Mouse (Mus musculus) urinary bladder, postnatal 10 days (tissue): ENCODE data around the gene Tagln3.

Source experiments
- DNase-seq: peaks from one replicate; pipeline ENCODE4 v3.0.0; 2022; ENCODE audit warnings: low spot score

Tagln3 gene

DNA sequence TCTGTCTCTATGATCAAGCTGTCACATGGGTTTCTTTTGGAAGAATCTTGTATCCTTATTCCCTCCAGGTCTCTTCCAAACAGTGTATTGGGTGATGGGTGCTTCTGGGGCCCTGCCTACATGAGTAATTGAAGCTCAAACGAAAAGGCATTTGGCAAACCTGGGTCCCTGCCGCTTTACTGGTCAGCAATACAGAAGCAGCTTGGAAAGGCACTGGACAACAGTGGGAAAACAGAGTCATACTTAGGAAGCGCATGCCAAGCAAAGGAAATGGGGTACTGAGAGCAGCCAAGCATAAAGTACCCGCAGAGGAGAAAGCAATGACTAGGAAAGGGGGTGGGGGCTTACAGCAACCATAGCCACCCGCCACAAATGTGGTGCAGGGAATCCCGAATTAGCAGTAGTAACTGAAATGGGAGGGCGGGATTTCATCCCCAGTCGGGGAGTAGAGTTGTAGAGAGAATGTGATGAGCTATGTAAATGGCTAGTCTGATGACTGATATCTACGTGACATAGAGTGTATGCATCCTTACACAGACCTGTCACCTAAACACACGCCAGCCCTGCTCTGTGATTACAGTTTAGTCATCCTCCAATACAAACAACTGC lies 4.3 kb downstream of the Tagln3 start:
- DNase-seq = no peak

DNA sequence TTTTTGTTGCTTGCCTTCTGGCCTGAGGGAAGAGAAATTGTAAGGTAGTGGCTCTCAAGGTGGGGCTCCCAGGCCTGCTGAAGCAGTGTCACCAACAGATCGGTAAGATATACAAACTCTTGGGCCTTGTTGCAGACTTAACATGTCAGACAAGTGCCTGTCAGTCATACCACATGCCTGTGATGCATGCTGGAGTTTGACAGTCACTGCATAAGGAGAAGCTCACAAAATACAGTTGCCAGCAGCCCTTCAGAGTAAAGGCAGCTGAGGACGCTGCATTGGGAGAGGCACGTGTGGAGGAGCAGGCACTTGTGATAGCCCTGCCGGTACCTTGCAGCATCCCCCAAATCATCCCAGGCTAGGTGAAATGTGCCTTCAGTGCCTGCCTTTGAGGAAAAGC lies 6.1 kb downstream of the Tagln3 start:
- DNase-seq = no peak

DNA sequence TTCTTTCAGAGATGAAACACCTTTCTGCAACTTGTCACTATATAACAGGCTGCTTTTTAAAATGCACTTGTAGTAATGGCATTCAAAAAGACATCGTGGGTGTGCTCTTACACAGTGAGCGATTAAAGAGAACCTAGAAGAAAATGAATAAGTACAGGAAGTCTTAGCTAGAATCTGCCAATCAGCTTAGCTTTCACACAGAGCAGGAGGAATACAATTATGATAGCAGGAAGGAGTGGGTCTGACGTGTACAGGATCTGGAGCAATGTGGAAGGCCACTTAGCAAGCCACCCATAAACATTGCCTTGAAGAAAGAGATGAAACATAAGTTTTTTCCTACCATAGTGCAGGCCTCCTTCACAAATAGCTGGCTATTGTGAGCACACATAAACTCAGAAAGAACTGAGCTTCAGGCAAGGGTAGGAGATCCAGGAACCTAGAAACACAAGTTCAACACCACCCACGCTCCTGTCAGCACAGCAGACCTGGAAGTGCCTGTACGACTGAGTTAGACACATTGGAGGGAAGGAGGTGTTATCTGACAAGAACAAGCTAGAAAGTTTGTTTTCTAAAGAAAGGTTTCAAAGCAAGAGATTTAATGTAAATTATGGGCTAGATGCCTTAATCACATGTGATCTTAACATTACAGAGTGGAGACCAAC lies 9.8 kb downstream of the Tagln3 start:
- DNase-seq = no peak

DNA sequence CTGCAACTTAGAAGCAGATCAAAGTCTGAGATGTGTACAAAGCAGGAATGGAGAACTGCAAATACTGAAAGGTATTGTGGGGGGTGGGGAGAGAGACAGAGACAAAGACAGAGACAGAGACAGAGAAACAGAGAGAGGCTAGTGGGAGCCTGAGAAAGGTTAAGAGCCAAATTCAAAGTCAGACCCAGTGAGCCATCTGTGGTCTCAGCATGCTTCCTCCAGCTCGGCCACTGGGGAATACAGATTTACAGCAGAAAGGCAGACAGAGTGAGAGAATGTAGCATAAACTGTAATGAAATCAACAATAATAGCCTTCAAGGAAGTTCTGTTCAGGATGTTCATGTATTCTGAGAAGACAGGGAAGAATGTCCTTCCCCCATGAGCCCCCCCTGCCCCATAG lies 10.5 kb downstream of the Tagln3 start:
- DNase-seq = no peak

DNA sequence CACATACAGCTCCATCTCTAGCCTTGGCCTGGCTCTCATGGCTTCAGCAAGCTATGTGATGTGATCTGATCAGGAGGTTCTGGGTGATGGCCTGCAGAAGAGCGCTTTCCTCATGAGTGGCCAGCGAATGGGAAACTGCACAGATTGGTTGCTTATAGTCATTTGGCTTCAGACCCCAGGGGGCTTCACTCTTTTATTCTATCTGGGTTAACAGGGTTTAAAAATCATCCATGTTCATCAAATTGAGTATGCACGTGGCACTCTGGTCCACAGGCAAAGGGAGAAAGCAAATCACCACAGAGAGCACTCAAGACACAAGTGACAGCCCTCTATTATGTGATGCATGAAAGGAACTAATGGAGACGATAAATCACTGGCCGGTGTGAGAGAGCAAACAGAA lies 11.1 kb downstream of the Tagln3 start:
- no peak for DNase-seq

DNA sequence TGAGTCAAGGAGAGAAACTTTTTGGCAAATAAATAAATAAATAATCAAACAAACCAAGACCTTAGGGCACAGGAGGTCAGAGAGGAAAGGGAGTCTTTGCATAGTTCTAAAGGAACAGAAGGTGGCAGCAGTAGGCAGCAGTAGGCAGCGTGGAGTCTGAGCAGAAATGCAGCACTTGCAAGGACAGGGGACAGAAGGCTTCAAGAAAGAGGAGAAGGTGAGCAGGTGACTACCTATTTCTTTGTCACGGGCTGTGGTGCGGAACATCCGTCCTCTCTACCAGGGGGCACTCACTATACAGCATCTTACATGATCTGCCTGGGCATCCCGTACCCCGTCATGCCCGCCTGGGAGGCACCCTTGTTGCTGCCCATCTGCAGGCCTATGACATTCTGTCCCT lies 13.1 kb downstream of the Tagln3 start:
- no peak for DNase-seq

DNA sequence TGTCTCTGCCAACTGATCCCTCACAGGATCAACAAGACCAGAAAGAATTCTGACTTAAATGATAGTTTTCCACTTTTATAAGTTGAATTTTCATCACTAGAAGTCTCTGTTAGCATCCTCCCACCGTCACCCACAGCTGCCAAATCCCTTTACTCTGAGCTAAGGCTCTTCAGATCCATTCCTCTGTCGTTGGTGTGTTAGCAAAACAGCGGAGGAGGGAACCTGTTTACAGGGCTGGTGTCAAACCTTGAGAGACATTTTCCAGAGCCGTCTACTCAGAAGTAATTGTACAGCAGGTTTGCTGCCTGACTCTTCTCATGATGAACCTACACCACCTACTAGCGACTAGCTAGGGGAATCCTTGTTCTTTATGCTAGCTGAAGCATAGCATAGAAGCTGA lies 25.1 kb downstream of the Tagln3 start:
- DNase-seq = no peak

DNA sequence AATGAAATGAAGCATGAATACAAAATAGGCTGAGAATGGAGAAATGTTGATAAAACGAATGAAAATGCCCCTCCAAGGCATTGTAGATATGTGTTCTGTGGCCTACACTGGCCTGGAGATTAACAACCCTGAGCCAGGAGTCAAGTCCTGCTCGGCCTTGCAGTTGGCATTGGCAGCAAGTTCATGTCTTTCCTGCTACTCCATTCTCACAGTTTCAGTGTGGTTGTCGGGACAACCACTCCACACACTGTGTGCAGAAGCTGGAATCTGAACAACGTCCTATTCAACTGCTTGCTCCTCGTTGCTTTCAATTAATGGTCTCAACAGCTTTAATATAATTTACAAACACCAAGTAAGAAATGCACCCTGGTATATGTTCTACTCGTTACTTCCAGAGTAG lies 26.4 kb downstream of the Tagln3 start:
- DNase-seq = no peak

DNA sequence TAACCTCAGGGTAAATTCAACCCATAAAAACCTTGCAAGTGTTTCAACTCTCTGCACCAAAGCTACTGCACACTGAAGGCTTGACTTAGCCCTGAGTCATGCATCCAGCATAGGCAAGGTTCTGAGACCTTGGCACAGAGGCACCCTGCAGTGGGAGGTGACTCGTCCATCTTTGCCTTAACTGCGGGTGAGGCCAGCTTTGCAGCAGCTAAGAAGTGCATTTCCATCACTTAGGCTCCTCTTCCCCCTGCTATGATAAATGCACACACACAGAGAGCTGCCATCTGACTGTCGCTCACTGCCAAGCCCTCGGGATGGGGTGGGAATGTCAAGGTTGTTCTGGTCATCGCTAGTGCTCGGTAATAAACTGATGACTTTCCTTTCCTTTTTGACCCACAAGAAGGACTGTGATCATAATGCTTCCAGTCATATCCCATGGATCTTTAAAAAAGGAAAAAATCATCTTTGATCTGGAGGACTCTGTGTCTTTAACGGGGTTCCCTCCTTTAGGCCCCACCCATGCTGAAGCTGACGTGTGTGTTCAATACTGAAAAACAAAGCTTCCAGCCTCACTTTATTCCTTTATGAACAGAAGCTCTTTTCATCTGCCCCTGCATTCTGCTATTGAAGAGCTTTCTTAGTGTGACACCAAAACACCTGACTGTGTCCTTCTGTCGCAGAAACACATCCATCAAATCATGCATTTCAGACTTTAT lies 28.8 kb downstream of the Tagln3 start:
- DNase-seq = no peak

DNA sequence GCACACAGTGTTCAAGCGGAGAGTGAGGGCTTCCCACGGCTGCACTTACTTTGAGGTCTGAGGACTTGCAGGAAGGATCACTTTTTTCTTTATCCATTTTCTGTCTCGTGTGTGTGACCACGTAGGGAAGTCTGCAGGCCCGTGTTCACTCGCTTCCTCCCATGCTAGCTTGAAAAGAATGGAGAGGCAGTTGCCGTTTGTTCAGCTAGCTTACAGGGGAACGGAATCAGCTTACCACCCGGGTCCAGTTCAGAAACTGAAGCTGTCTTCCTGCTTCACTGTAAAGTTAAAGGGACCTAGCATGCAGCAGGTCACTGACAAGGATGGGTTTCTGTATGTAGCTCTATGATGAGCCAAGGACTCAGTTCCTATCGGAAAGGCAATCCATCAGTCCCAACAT lies 30.9 kb downstream of the Tagln3 start, which contains the start of gene Tmprss7:
Tmprss7 (minus strand) TSS at position 101 of the 400 bp plus-strand sequence.
- no peak for DNase-seq

DNA sequence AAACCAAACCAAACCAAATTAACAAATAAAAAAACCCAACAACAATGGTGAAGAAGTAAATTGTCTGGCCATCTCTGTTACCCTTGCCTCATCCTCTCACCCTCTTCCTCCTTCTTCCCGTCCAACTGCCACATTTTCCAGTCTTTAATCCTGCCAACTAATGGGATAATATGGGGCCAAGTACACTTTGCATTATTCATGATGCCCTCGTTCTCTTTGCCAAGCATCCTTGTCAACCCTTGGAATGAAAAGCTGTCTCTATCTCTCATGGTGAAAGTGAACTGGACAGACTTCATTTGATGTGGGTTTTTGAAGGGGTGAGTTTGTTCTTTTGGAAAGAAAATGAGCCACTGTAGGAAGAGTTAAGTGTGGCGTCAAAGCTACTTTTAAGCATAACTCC lies 31.6 kb downstream of the Tagln3 start:
- no peak for DNase-seq

DNA sequence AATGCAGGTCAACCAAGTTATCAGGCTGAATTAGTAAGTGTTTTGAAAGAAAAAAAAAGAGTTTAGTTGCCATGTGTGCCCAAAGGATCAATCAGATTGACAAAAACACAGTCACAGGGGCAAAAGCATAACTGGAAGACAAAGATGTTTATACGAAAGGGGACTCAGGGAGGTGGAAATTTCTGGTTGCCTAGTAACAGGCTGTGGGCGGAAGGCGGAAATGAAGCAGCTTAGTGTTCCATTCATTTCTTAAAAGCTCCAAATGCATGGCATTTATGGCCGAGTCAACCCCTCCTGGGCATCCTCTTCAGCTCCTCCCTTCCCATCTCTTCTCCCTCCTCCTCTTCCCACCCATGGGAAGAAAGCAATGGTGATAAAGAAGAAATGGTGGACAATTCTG lies 34.2 kb downstream of the Tagln3 start:
- no peak for DNase-seq

DNA sequence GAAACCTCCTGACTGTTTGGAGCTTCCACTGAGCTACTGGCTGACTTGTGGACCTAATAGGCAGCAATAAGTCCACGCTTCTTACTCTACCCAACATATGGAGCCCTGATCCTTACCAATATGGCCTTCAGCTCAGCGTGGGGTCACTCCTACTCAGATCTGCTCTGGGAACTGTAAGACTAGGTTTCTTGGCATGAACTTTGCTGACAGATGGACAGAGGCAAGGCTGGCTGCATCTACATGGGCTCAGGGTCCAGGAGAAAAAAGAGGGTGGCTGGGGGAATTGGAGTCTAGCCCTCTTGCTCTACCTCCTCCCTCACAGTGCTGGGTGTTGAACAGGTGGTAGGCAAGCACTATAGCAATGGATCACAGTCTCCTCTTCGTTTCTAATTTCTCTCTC lies 37.6 kb downstream of the Tagln3 start:
- no peak for DNase-seq

DNA sequence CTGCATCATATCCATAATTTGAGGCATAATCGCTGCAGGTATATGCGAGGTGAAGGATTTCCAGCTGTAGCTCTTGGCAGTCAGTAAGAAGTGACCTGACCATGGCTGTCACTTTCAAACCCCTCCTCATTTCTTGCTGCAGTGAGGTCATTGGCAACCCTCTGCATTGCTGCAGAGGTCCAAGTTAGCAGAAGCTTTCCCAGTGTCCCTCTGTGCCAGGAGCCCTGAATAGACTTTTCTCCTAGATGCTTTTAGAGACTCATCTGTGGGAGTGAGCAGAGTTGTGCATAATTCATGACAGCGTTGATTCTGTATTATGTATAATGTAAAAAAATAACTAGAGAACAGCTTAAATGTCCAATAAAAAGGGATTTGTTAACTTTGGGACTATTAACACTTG lies 39.1 kb downstream of the Tagln3 start:
- DNase-seq = no peak

DNA sequence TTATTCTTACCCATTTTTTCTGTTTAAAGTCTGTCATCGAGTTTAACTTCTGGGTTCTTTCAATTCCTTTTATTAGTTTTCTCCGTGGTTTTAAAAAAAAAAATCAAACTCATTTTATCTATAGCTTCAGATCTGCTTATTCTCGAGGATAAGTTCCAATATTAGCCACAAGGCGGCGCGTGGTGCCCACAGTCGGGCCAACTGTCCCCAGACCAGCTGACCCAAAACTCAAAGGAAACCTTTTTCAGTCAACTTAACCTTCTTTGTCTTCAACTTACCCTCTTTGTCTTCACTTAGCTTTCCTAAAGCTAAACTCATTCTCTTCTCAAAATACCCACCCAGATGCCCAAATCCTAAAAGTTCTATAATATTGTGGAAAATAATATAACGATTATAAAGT lies 39.6 kb downstream of the Tagln3 start:
- DNase-seq = peak; percentile 19

DNA sequence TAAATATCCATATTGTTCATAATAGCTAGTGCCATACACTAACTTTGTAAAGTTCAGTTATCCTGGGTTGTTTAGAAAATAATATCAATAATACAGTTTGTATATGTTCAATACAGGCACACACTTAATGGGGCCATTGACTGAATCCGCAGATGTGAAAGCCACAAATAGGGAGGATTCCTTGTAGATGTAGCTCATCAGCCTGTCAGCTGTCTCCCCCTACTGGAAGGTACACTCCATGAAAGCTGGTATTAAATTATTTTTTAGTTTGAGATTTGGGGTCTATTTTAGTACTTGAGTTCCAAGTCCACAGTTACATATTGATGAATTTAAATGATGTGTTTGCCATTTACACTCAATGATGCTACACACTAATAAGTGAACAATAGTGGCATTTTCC lies 47.9 kb downstream of the Tagln3 start:
- DNase-seq = no peak

DNA sequence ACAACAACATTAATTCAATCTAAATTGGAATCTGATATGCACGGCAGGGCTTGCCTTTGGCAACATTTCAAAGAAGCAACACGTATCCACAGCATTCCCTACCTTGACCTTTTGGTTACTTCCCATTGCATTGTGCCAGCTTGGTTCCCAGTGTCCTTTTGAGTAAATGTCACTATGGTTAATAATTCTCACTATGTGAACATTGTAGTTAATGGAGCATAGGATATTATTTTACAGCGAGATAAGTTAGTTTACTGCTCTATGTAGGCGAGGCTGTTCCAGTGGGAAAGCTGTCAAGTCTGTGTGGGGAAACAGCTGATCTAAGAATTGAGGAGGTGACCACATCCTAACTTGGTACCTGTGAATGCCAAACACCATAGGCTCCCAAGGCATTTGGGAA lies 54.4 kb downstream of the Tagln3 start:
- no peak for DNase-seq

DNA sequence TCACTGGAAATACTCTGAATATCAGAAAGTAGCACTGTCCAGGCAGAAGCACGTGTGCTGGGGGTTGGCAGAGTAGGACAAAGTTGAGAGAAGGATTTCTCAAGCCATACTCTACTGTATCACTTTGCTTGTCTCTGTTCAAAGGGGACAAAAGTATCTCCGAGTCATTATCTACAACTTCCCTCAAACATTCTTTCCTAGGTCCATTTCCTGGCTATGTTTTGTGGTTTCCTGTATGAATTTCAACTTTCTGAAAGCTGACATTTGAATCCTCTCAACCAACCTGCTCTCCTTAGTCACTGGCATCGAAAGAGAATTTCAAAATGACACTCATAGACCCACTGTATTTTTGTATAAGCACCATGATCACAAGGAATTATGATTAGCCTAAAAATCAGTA lies 56.2 kb downstream of the Tagln3 start:
- DNase-seq = no peak

DNA sequence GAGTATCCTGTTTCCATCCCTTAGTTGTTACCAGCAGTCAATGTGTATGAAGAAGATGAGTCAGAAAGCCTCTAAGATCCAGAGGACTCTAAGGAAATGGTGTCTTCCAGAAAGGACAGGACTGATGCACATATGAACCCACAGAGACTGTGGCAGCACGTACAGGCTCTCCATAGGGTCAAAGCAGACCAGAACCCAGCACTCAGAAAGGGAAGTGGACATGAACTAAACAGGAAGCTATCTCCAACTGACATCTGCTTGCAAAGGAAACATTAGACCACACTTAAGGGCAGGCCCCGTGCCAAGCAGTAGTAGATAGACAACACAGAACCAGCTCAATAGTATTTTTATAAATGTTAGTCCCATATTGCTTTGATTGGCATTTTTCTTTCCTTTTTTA lies 58.3 kb downstream of the Tagln3 start:
- DNase-seq = no peak

DNA sequence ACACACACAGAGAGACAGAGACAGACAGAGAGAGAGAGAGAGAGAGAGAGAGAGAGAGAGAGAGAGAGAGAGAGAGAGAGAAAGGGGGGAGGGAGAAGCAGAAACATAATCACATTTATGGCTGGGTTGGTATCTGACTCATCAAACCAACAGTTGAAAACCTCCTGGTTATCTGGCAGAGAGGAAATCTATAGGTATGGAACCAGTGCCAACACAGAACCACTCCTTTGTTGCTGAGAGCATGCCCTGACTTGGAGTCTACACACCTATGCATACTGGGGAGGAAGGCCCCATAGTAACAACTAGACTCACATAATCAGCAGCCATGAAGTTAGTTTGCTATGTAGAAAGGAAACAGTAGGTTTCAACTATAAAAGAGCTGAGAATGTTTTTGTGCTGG lies 62.0 kb downstream of the Tagln3 start:
- DNase-seq = no peak
